Mouse (Mus musculus): ENCODE data around the gene Elovl6. TPM values are rescaled to one million over a fixed set of nuclear protein-coding genes. Genes with fewer than 3 reads are reported as not detected.

Elovl6 gene
- total RNA-seq, 2 experiments from 2014 or later = 0.56 to 0.79 TPM

GRCm38 (mm10) chr3:129681841-129682240 lies 149.7 kb downstream of the Elovl6 start:
- DNase-seq = no peak
- intact Hi-C loops (cut with DNase I) = no loop called here

- DNase-seq = no peak
- intact Hi-C loops (cut with DNase I) = no loop called here
Observed at GRCm38 (mm10) chr3:129682389-129682788, 150.2 kb downstream of the Elovl6 start.

- DNase-seq = no peak
- intact Hi-C loops (cut with DNase I) = no loop called here
Observed at GRCm38 (mm10) chr3:129683060-129683679, 151.0 kb downstream of the Elovl6 start.

GRCm38 (mm10) chr3:129686196-129686595 lies 154.0 kb downstream of the Elovl6 start:
- intact Hi-C loops (cut with DNase I) = loop anchor here (5.0 kb wide), 3 partner anchors 164 to 379 kb away; no protein-coding TSS in a partner anchor
- DNase-seq = no peak

- no peak for DNase-seq
- intact Hi-C loops (cut with DNase I) = loop anchor here (5.0 kb wide), 3 partner anchors 165 to 380 kb away; no protein-coding TSS in a partner anchor
Observed at GRCm38 (mm10) chr3:129686698-129687333, 154.7 kb downstream of the Elovl6 start.

- intact Hi-C loops (cut with DNase I) = loop anchor here (5.0 kb wide), 3 partner anchors 165 to 380 kb away; no protein-coding TSS in a partner anchor
- DNase-seq = no peak
Observed at GRCm38 (mm10) chr3:129687429-129687828, 155.3 kb downstream of the Elovl6 start.

Small RNAs within 50 kb of the gene (microRNA-seq; reads per million reads assigned to microRNA genes)
- gene Gm24515 = 0 reads per million in 2 experiments

Other genes starting within 250 kb of the Elovl6 start
- 1 to 10 TPM; 2.6 to 3.2 TPM for gene Enpep, start 199.6 kb upstream of the Elovl6 start, total RNA-seq (2021)
- 10 to 100 TPM; 19.2 to 24.8 TPM for gene Egf, start 223.0 kb downstream of the Elovl6 start, total RNA-seq (2021)

Data from gastrocnemius, postnatal 36 days (tissue).